Mouse (Mus musculus) intestine, embryonic 14.5 days (tissue): Measurements from ENCODE around the gene Ttc30a1. TPM values are rescaled to one million over a fixed set of nuclear protein-coding genes. Genes with fewer than 3 reads are reported as not detected.
"Not testable (repeated sequence)": the region's sequence is repeated elsewhere in the genome, so short reads cannot be mapped to it uniquely, and the experiment has no call there.

Experiments
- ATAC-seq: fragments of 200-750 bp; cut with Nextera tagmentation; replicated peaks from 2 replicates; pipeline ENCODE4 v1.8.0; 2017; ENCODE audit warnings: low read depth, moderate number of reproducible peaks, moderate TSS enrichment, moderate library complexity; ENCODE audit not compliant: low FRiP score, low TSS enrichment
- DNase-seq: peaks from one replicate; pipeline ENCODE4 v3.0.0-alpha.2; 2018; ENCODE audit warnings: low spot score
- H3K27ac ChIP-seq: fragments of 300-500 bp; sonication (generic); 2 replicates; pipeline ENCODE4 v1.5.1; 2014; ENCODE audit warnings: low read depth, mild to moderate bottlenecking, control low read depth
- H3K27me3 ChIP-seq: fragments of 300-500 bp; sonication (generic); replicated peaks from 2 replicates; pipeline ENCODE4 v1.6.1; 2014; ENCODE audit warnings: low read length, control low read depth; ENCODE audit not compliant: control insufficient read depth, insufficient read depth
- H3K36me3 ChIP-seq: fragments of 300-500 bp; sonication (generic); 2 replicates; pipeline ENCODE4 v1.6.1; 2014; ENCODE audit warnings: low read length, control low read depth; ENCODE audit not compliant: control insufficient read depth, insufficient read depth
- H3K4me1 ChIP-seq: fragments of 300-500 bp; sonication (generic); replicated peaks from 2 replicates; pipeline ENCODE4 v1.6.1; 2014; ENCODE audit warnings: low read length, control low read depth, mixed read lengths; ENCODE audit not compliant: control insufficient read depth, insufficient read depth
- H3K4me2 ChIP-seq: fragments of 300-500 bp; sonication (generic); 2 replicates; pipeline ENCODE4 v1.6.1; 2014; ENCODE audit warnings: low read length
- H3K4me3 ChIP-seq: fragments of 300-500 bp; sonication (generic); 2 replicates; pipeline ENCODE4 v1.5.1; 2014; ENCODE audit warnings: low read depth, low read length, control low read depth, mixed read lengths
- H3K9ac ChIP-seq: fragments of 300-500 bp; sonication (generic); 2 replicates; pipeline ENCODE4 v1.6.1; 2014; ENCODE audit warnings: mild to moderate bottlenecking, low read length
- H3K9me3 ChIP-seq: fragments of 300-500 bp; sonication (generic); 2 replicates; pipeline ENCODE4 v1.6.1; 2016; ENCODE audit warnings: low read length, control low read depth; ENCODE audit not compliant: control insufficient read depth
- WGBS: fragments of 180-500 bp; shearing (Covaris S2); extraction: QIAGEN DNeasy Blood & Tissue Kit; methylation state at CpG from one replicate; pipeline ENCODE4 v1.1.7; 2014; 5-methylcytosine and 5-hydroxymethylcytosine counted together
- polyA plus RNA-seq: library from polyadenylated mRNA; unstranded; fragments of >200 nt; fragmentation: Nextera tagmentation; extraction: Ambion mirVana; gene quantifications from 2 replicates; pipeline ENCODE4 v1.2.1, GENCODE M21; 2014

The Ttc30a1 gene
- polyA plus RNA-seq = 6.5 and 7.8 TPM in 2 replicates

DNA sequence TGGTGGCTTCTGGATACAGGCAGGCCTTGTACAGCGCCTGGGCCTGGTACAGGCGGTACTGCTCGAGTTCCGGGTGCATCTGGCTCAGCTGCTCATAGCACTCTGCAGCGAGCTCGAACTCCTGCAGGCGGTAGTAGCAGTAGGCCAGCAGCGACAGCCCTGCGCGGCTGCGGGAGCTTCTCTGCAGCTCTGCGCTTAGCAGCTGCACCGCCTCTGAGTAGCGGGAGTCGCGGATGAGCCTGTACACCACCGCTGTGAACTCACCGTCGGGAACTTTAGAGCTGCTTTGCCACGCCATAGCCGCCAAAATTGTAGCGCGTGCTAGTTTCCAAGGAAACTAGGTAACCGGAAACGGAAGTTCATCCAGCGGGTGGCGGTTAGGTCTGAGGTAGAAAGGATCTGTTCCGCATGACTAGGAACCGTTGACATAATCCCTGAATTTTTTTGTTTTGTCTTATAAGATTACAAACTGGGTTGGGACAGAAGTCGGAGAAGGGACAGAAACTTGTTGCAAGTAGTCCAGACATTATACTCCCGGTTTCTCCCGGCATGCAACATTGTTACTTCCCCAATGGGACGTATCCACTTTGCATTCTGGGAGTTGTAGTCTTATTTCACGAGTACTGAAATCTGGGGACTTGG, at the start of gene Ttc30a1:
TSS of gene Ttc30a1 (minus strand) at position 528 of the 642 bp plus-strand sequence.
- Histone ChIP-seq H3K27ac (peak within 1 kb of the TSS; percentile 51; the same call in 1 of the 2 replicates), H3K4me2 (peak within 1 kb of the TSS; percentile 52), H3K9ac (peak within 1 kb of the TSS; percentile 49), H3K4me3 (peak within 1 kb of the TSS; percentile 48)
- 2% methylated on average over 30 of the region's 34 CpGs for WGBS
- ATAC-seq (peak; percentile 63), DNase-seq (peak; percentile 91)
- not testable (repeated sequence) for H3K9me3 ChIP-seq, H3K27me3 ChIP-seq, H3K36me3 ChIP-seq, H3K4me1 ChIP-seq

DNA sequence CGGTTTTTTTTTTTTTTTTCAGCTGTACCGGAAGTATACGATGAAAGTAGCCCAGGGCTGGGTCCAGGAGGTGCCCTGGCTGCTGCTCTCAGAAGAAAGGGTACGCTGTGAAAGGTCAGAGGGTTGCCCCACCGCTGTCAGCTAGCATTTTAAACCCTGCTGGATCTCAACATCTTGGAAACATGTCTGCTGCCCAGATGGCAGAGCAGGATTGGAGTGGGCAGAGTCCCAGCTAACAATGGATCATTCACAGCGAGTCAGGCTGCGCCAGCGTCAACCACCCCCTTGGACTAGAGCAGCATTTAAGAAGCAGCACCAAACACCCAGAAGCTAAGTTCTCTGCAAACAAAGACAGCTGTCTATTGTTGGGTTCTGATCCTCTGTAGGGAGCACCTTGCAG, 48.3 kb upstream of the Ttc30a1 start:
- 36% methylated on average over 8 of the region's 8 CpGs for WGBS
- Histone ChIP-seq H3K27me3 (no peaks in the 10 kb centered on the region), H3K9me3 (no peaks in the 10 kb centered on the region), H3K27ac (no peak overlapping the region), H3K4me3 (no peak overlapping the region), H3K36me3 (no peaks in the 10 kb centered on the region), H3K4me2 (0 out of 2 replicates have a peak overlapping the region, but pooled peaks have one; percentile 43), H3K9ac (peak overlapping the region; percentile 16; the same call in 1 of the 2 replicates), H3K4me1 (peaks cover 15% of the 10 kb centered on the region)
- ATAC-seq (no peak), DNase-seq (no peak)

DNA sequence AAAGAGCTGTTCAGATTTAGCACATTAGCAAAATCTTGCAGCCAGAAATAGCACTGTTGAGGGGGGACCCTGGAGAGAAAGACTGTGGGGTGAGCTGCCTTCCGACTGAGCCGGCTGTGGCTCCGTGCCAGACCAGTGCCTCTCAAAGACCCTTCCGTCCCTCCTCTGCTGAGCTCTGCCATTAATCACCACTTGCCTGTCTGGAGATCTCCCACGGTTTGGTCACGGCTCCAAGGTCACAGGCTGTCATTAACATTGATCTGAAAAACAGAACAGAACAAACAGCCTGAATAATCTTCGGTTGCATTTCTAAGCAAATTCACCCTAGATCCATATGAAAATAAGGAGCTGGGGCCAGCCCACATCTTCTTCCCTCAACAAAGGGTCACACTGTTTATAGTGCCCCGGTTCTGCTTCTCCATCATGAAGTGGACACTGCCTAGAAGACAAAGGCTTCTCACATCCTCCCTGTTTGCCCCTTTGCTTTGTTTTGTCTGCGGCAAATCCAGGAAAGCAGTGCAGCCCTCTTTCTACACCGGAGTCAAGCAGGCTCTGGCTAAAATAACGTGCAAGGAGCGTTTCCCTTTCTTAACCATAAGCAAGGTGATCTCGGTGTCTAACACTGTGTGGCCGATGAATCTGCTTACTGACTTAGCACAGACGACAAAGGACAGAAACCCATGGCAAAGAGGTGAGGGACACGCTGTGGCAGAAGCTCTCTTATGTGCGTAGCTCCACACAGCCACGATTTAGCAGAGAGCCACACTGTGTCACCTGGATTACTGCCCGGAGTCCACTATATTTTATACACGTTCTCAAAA, 47.5 kb upstream of the Ttc30a1 start:
- peak overlapping the region; percentile 16; the same call in 1 of the 2 replicates for H3K9ac ChIP-seq
- DNase-seq = peak; percentile 65
- no peak overlapping the region for H3K4me3 ChIP-seq
- H3K27me3 ChIP-seq = no peaks in the 10 kb centered on the region
- H3K9me3 ChIP-seq = no peaks in the 10 kb centered on the region
- peak overlapping the region; percentile 43 for H3K4me2 ChIP-seq
- 22% methylated on average over 20 of the region's 20 CpGs for WGBS
- peak; percentile 47; the same call in 1 of the 2 replicates for ATAC-seq
- H3K36me3 ChIP-seq = no peaks in the 10 kb centered on the region
- H3K4me1 ChIP-seq = peaks cover 15% of the 10 kb centered on the region
- H3K27ac ChIP-seq = peak overlapping the region; percentile 59; the same call in 1 of the 2 replicates

DNA sequence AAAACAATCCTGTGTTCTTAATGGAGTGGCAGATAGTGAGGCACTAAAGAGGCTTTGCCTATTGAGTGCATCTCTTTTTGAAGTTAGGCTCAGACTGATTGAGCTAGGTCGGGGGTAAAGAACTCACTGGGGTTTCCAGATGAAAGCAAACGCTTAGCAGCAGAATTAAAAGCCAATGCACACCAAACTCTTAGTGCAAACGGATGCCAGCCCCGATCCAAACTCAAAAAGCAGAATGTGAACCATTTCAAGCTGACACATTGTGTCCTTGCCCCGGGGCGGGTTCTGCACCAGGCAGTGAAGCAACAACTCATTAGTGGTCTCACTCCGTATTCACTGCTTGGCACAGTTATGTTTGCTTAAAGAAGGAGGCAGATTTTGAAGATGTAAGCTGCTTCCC, 35.1 kb upstream of the Ttc30a1 start:
- Histone ChIP-seq H3K9ac (no peak overlapping the region), H3K36me3 (no peaks in the 10 kb centered on the region), H3K9me3 (no peaks in the 10 kb centered on the region), H3K4me3 (no peak overlapping the region), H3K4me1 (no peaks in the 10 kb centered on the region), H3K4me2 (no peak overlapping the region), H3K27me3 (no peaks in the 10 kb centered on the region), H3K27ac (no peak overlapping the region)
- DNase-seq (no peak), ATAC-seq (no peak)
- 31% methylated on average over 7 of the region's 7 CpGs for WGBS

DNA sequence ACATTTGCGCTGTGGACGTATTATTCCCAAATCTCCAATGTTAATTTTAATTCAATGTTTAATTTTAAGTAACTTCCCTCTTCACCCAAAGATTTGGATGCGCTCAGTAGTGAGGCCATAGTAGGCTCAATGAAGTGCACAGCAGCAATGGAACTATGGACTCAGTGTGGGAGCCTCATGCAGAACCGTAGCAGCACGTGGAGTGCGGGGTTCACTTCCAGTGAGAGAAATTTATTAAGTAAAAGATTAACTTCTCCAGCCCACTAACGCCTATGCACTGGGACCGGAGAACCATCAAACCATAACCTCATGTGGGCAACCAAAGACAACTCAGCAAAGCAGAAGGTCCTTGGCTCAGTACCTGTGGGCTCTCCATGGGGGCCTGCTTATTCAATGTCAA, 34.4 kb upstream of the Ttc30a1 start:
- no peak overlapping the region for H3K9ac ChIP-seq
- no peaks in the 10 kb centered on the region for H3K27me3 ChIP-seq
- no peak for ATAC-seq
- no peaks in the 10 kb centered on the region for H3K4me1 ChIP-seq
- WGBS = 87% methylated on average over 8 of the region's 8 CpGs
- no peaks in the 10 kb centered on the region for H3K36me3 ChIP-seq
- DNase-seq = no peak
- H3K4me2 ChIP-seq = no peak overlapping the region
- H3K27ac ChIP-seq = no peak overlapping the region
- H3K4me3 ChIP-seq = no peak overlapping the region
- no peaks in the 10 kb centered on the region for H3K9me3 ChIP-seq

DNA sequence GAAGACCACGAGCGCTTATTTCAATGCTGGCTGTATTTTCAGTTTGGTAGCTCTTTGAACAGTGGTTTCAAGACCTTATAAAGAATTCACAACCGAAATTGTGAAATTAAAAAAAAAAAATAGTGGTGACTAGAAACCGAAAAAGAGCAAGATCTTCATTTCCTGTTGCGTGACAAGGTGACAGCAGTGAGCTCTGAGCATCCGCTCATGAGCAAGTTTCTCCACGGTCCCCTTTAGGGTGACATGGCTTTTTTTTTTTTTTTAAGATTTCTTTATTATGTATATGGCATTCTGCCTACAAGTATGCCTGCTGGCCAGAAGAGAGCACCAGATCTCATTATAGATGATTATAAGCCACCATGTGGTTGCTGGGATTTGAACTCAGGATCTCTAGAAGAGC, 33.7 kb upstream of the Ttc30a1 start:
- ATAC-seq = no peak
- no peak for DNase-seq
- H3K4me3 ChIP-seq = no peak overlapping the region
- no peaks in the 10 kb centered on the region for H3K27me3 ChIP-seq
- H3K9me3 ChIP-seq = no peaks in the 10 kb centered on the region
- no peak overlapping the region for H3K9ac ChIP-seq
- no peak overlapping the region for H3K4me2 ChIP-seq
- H3K4me1 ChIP-seq = no peaks in the 10 kb centered on the region
- H3K36me3 ChIP-seq = no peaks in the 10 kb centered on the region
- WGBS = 94% methylated on average over 7 of the region's 7 CpGs
- no peak overlapping the region for H3K27ac ChIP-seq

DNA sequence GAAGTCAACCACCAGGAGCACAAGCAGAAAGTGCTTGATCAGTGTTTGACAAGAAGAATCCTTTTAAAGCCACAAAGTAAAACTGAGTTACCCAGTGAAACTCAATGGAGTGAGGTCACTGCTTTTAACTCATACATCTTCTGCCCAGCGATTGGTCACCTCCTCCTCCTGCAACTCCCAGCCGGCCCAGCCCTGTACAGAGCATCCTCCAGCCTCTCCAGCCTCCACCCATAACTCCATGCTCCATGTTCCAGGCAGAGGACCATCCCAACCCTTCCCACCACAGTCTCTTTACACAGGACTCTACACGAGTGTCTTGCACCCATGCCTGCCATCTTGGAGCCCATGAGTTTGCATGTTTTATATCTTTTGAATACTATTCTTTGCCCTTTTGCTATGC, 32.9 kb upstream of the Ttc30a1 start:
- ATAC-seq = no peak

DNA sequence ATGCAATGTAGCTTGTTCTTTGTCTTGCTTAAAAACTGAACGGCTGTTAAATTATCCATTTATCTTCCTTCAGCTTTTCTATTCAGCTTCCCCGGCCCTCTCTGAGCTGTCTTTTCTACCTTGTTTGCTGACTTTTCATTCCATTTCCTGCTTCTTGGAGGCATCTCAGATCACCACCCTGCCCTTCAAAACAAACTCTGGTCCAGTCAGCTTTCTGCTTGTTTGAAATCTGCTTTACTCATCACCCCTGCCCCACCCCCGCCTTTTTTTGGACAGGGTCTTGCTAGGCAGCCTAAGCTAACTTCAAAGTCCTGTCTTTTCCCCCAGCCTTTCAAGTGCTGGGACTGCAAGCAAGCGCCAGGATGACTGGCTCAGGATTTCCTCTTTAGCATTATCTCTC, 24.4 kb upstream of the Ttc30a1 start:
- H3K4me3 ChIP-seq = no peak overlapping the region
- no peaks in the 10 kb centered on the region for H3K9me3 ChIP-seq
- H3K27me3 ChIP-seq = no peaks in the 10 kb centered on the region
- 25% methylated on average over 4 of the region's 4 CpGs for WGBS
- H3K27ac ChIP-seq = no peak overlapping the region
- ATAC-seq (no peak), DNase-seq (no peak)
- no peak overlapping the region for H3K4me2 ChIP-seq
- H3K36me3 ChIP-seq = no peaks in the 10 kb centered on the region
- H3K9ac ChIP-seq = no peak overlapping the region
- H3K4me1 ChIP-seq = no peaks in the 10 kb centered on the region

More for the DNA sequence above, 32.9 kb upstream of the Ttc30a1 start:
- Histone ChIP-seq H3K4me1 (no peaks in the 10 kb centered on the region), H3K9ac (no peak overlapping the region), H3K9me3 (no peaks in the 10 kb centered on the region), H3K4me2 (no peak overlapping the region), H3K36me3 (no peaks in the 10 kb centered on the region), H3K27ac (no peak overlapping the region), H3K4me3 (no peak overlapping the region), H3K27me3 (no peaks in the 10 kb centered on the region)
- no peak for DNase-seq
- WGBS = 92% methylated on average over 3 of the region's 3 CpGs
